ENCODE assay signal across 13 mouse cellular contexts in genomic region chr2:33440893-33441292, GRCm38 (mm10). TPM values are rescaled to one million over a fixed set of nuclear protein-coding genes. Genes with fewer than 3 reads are reported as not detected.
A peak's percentile ranks its signal among the peaks of the same experiment; 100 is the strongest.
DNase-seq lines count a peak whose midpoint lies in the region; ATAC-seq and TF ChIP-seq lines count a peak whose summit lies in the region.
"Had no signal": no experiment of that assay in that cellular context is flagged by ENCODE, and none has a peak within 500 bp of the region (broad histone marks: within the 10 kb centered on the region; RNA-seq: fewer than 3 reads in every experiment).

No protein-coding gene starts in this region.

- H3K27ac ChIP-seq in forebrain, embryonic 14.5 days (ENCODE audit: low read depth, low read length), result no peak overlapping the region
- no peak overlapping the region for H3K27ac ChIP-seq in forebrain, embryonic 13.5 days
- H3K27ac ChIP-seq in hindbrain, embryonic 16.5 days (ENCODE audit: low read depth, low read length), result no peak overlapping the region
- H3K27ac ChIP-seq in midbrain, postnatal 0 days (ENCODE audit: low read depth, low read length), result no peak overlapping the region
- no peak overlapping the region for H3K27ac ChIP-seq in kidney, embryonic 15.5 days
- H3K27ac ChIP-seq: embryonic facial prominence, embryonic 12.5 days; liver, embryonic 14.5 days had no signal

- H3K9ac ChIP-seq in forebrain, embryonic 14.5 days (ENCODE audit: low read length), result no peak overlapping the region
- no peak overlapping the region for H3K9ac ChIP-seq in forebrain, embryonic 13.5 days
- no peak overlapping the region for H3K9ac ChIP-seq in hindbrain, embryonic 16.5 days (ENCODE audit: low read depth, low read length)
- no peak overlapping the region for H3K9ac ChIP-seq in midbrain, postnatal 0 days (replicated peaks; ENCODE audit: low read length, poor library complexity, severe bottlenecking)
- no peak overlapping the region for H3K9ac ChIP-seq in kidney, embryonic 15.5 days
- H3K9ac ChIP-seq: embryonic facial prominence, embryonic 12.5 days; heart, embryonic 12.5 days; liver, embryonic 14.5 days had no signal

- H3K27me3 ChIP-seq in forebrain, embryonic 14.5 days (replicated peaks; ENCODE audit: control insufficient read depth, insufficient read depth, low read length), result no peaks in the 10 kb centered on the region; the same call in 1 of the 2 replicates
- H3K27me3 ChIP-seq in forebrain, embryonic 13.5 days, result 0 out of 2 replicates have a peak, but pooled peaks cover 4% of the 10 kb centered on the region
- H3K27me3 ChIP-seq in hindbrain, embryonic 16.5 days (replicated peaks; ENCODE audit: control insufficient read depth, insufficient read depth, low read length), result no peaks in the 10 kb centered on the region; the same call in 1 of the 2 replicates
- no peaks in the 10 kb centered on the region for H3K27me3 ChIP-seq in midbrain, postnatal 0 days (ENCODE audit: insufficient read depth, low read length)
- peaks cover 6% of the 10 kb centered on the region; the same call in 1 of the 2 replicates for H3K27me3 ChIP-seq in kidney, embryonic 15.5 days
- H3K27me3 ChIP-seq: heart, embryonic 12.5 days had no signal

- H3K4me2 ChIP-seq in forebrain, embryonic 14.5 days (ENCODE audit: low read length), result no peak overlapping the region
- H3K4me2 ChIP-seq in forebrain, embryonic 13.5 days, result no peak overlapping the region
- no peak overlapping the region for H3K4me2 ChIP-seq in hindbrain, embryonic 16.5 days (ENCODE audit: low read length)
- H3K4me2 ChIP-seq in midbrain, postnatal 0 days (ENCODE audit: low read depth, low read length, poor library complexity, severe bottlenecking), result no peak overlapping the region
- no peak overlapping the region for H3K4me2 ChIP-seq in kidney, embryonic 15.5 days
- H3K4me2 ChIP-seq: embryonic facial prominence, embryonic 12.5 days; heart, embryonic 12.5 days had no signal

- WGBS in forebrain, embryonic 14.5 days, result 30% methylated on average over 4 of the region's 4 CpGs
- 33% methylated on average over 4 of the region's 4 CpGs for WGBS in forebrain, embryonic 13.5 days
- WGBS in hindbrain, embryonic 16.5 days, result 30% methylated on average over 4 of the region's 4 CpGs
- WGBS in midbrain, postnatal 0 days, result 21% methylated on average over 4 of the region's 4 CpGs
- WGBS in kidney, embryonic 15.5 days, result 27% methylated on average over 4 of the region's 4 CpGs

- no peak for ATAC-seq in forebrain, embryonic 14.5 days
- ATAC-seq in forebrain, embryonic 13.5 days, result no peak
- ATAC-seq in hindbrain, embryonic 16.5 days, result peak; percentile 48
- ATAC-seq in midbrain, postnatal 0 days (ENCODE audit: low FRiP score), result peak; percentile 39; the same call in 1 of the 2 replicates
- ATAC-seq in kidney, embryonic 15.5 days (replicated peaks; ENCODE audit: low FRiP score), result no peak

- DNase-seq in forebrain, embryonic 14.5 days (ENCODE audit: low spot score), result peak; percentile 60
- peak; percentile 66 to 71 for DNase-seq in right cerebral cortex, adult 2 months (ENCODE audit: low spot score in 2 of 2)
- DNase-seq in right cerebral cortex, postnatal 14 days, result no peak
- DNase-seq in midbrain, postnatal 0 days (ENCODE audit: low spot score), result peak; percentile 71
- no peak for DNase-seq in spleen, adult 12 weeks (ENCODE audit: low spot score)
- DNase-seq: kidney, adult 11 months had no signal

- no peak overlapping the region for H3K4me3 ChIP-seq in forebrain, embryonic 14.5 days (ENCODE audit: low read depth, low read length)
- H3K4me3 ChIP-seq in forebrain, embryonic 13.5 days, result no peak overlapping the region
- H3K4me3 ChIP-seq in hindbrain, embryonic 16.5 days (ENCODE audit: low read length), result no peak overlapping the region
- H3K4me3 ChIP-seq in midbrain, postnatal 0 days (ENCODE audit: low read depth, low read length), result no peak overlapping the region
- H3K4me3 ChIP-seq in kidney, embryonic 15.5 days (replicated peaks), result no peak overlapping the region
- H3K4me3 ChIP-seq: embryonic facial prominence, embryonic 12.5 days; heart, embryonic 12.5 days; megakaryocyte, embryonic 14.5 days had no signal

- no peaks in the 10 kb centered on the region for H3K36me3 ChIP-seq in forebrain, embryonic 14.5 days (ENCODE audit: control insufficient read depth, insufficient read depth, low read length)
- no peaks in the 10 kb centered on the region for H3K36me3 ChIP-seq in forebrain, embryonic 13.5 days (ENCODE audit: poor library complexity, severe bottlenecking)
- H3K36me3 ChIP-seq in hindbrain, embryonic 16.5 days (ENCODE audit: control insufficient read depth, insufficient read depth, low read length), result no peaks in the 10 kb centered on the region
- no peaks in the 10 kb centered on the region for H3K36me3 ChIP-seq in midbrain, postnatal 0 days (ENCODE audit: insufficient read depth, low read length)
- no peaks in the 10 kb centered on the region for H3K36me3 ChIP-seq in kidney, embryonic 15.5 days
- H3K36me3 ChIP-seq: embryonic facial prominence, embryonic 12.5 days; heart, embryonic 12.5 days had no signal

- H3K9me3 ChIP-seq in forebrain, embryonic 14.5 days (replicated peaks; ENCODE audit: control insufficient read depth, low read length), result no peaks in the 10 kb centered on the region
- H3K9me3 ChIP-seq in forebrain, embryonic 13.5 days (replicated peaks), result no peaks in the 10 kb centered on the region
- no peaks in the 10 kb centered on the region for H3K9me3 ChIP-seq in hindbrain, embryonic 16.5 days (ENCODE audit: control insufficient read depth, low read length)
- no peaks in the 10 kb centered on the region for H3K9me3 ChIP-seq in midbrain, postnatal 0 days (ENCODE audit: low read length)
- no peaks in the 10 kb centered on the region for H3K9me3 ChIP-seq in kidney, embryonic 15.5 days (replicated peaks)
- H3K9me3 ChIP-seq: embryonic facial prominence, embryonic 12.5 days; heart, embryonic 12.5 days; megakaryocyte, embryonic 14.5 days had no signal

- peaks cover 2% of the 10 kb centered on the region; the same call in 1 of the 2 replicates for H3K4me1 ChIP-seq in forebrain, embryonic 14.5 days (ENCODE audit: control insufficient read depth, insufficient read depth, low read length)
- H3K4me1 ChIP-seq in forebrain, embryonic 13.5 days, result peaks cover 25% of the 10 kb centered on the region
- H3K4me1 ChIP-seq in hindbrain, embryonic 16.5 days (ENCODE audit: control insufficient read depth, insufficient read depth, low read depth, low read length), result peaks cover 17% of the 10 kb centered on the region
- peaks cover 5% of the 10 kb centered on the region; the same call in 1 of the 2 replicates for H3K4me1 ChIP-seq in midbrain, postnatal 0 days (ENCODE audit: insufficient read depth, low read length)
- peaks cover 20% of the 10 kb centered on the region for H3K4me1 ChIP-seq in kidney, embryonic 15.5 days

- TF ChIP-seq CTCF in midbrain, postnatal 0 days (IDR thresholded peaks at IDR 0.05), result no peak

RNA-seq across cellular contexts. Expression of gene Zbtb34, which starts 9.8 kb away (rescaled TPM):
- 5.1 and 6.3 TPM in 2 replicates for polyA plus RNA-seq in forebrain, embryonic 14.5 days (2014; fragmentation: Nextera tagmentation; extraction: Ambion mirVana)
- polyA plus RNA-seq in forebrain, embryonic 13.5 days (2015; fragmentation: Nextera tagmentation; extraction: Ambion mirVana), result 4.8 and 6.5 TPM in 2 replicates
- polyA plus RNA-seq in hindbrain, embryonic 16.5 days (2015; fragmentation: Nextera tagmentation; extraction: Ambion mirVana), result 5.3 and 7.8 TPM in 2 replicates
- total RNA-seq in midbrain, postnatal 0 days (2014; rRNA removed), result 24.9 and 25.3 TPM in 2 replicates
- polyA plus RNA-seq in midbrain, postnatal 0 days (2015; fragmentation: Nextera tagmentation; extraction: Ambion mirVana), result 3.1 and 3.8 TPM in 2 replicates
- 6.0 and 6.9 TPM in 2 replicates for polyA plus RNA-seq in kidney, embryonic 15.5 days (2015; fragmentation: Nextera tagmentation; extraction: Ambion mirVana)

RNA-seq across cellular contexts. Expression of gene Zbtb43, which starts 27.5 kb away (rescaled TPM):
- 29.0 and 33.2 TPM in 2 replicates for polyA plus RNA-seq in forebrain, embryonic 14.5 days (2014; fragmentation: Nextera tagmentation; extraction: Ambion mirVana)
- polyA plus RNA-seq in forebrain, embryonic 13.5 days (2015; fragmentation: Nextera tagmentation; extraction: Ambion mirVana), result 27.6 and 29.7 TPM in 2 replicates
- 20.7 and 21.7 TPM in 2 replicates for polyA plus RNA-seq in hindbrain, embryonic 16.5 days (2015; fragmentation: Nextera tagmentation; extraction: Ambion mirVana)
- 37.4 and 39.6 TPM in 2 replicates for total RNA-seq in midbrain, postnatal 0 days (2014; rRNA removed)
- polyA plus RNA-seq in midbrain, postnatal 0 days (2015; fragmentation: Nextera tagmentation; extraction: Ambion mirVana), result 19.8 and 21.2 TPM in 2 replicates
- polyA plus RNA-seq in kidney, embryonic 15.5 days (2015; fragmentation: Nextera tagmentation; extraction: Ambion mirVana), result 15.6 and 17.8 TPM in 2 replicates

Comparison
In these comparisons a context has a peak if more than half of its experiments do, and no peak if none do; other contexts are left out.
1. DNase-seq: peak in forebrain, embryonic 14.5 days (single experiment), right cerebral cortex, adult 2 months (2 of 2) and midbrain, postnatal 0 days (single experiment); none in right cerebral cortex, postnatal 14 days (single experiment) and spleen, adult 12 weeks (single experiment).
2. ATAC-seq: peak in hindbrain, embryonic 16.5 days (single experiment) and midbrain, postnatal 0 days (single experiment); none in forebrain, embryonic 14.5 days (single experiment), forebrain, embryonic 13.5 days (single experiment) and kidney, embryonic 15.5 days (single experiment).